Mouse (Mus musculus): ENCODE measurements around the gene Olfr157.

- TF ChIP-seq CTCF (IDR thresholded peaks at IDR 0.05 in 2 of 3, conservative IDR thresholded peaks at IDR 0.05 in 1 of 3; ENCODE audit: control insufficient read depth in 1 of 3, insufficient read depth in 1 of 3, low read depth in 2 of 3, low read length in 3 of 3, poor library complexity in 1 of 3, severe bottlenecking in 1 of 3) (peak; percentile 45 to 51 (median 49)), USF1 (IDR thresholded peaks at IDR 0.05; ENCODE audit: low read depth, low read length) (no peak), TAL1 (IDR thresholded peaks at IDR 0.05; ENCODE audit: low read length) (no peak), POLR2A (IDR thresholded peaks at IDR 0.05; ENCODE audit: control insufficient read depth in 1 of 2, insufficient read depth in 1 of 2, low read depth in 1 of 2, low read length in 2 of 2, poor library complexity in 1 of 2) (no peak), CHD1 (IDR thresholded peaks at IDR 0.05; ENCODE audit: low read depth, low read length) (no peak), GATA1 (IDR thresholded peaks at IDR 0.05; ENCODE audit: low read depth, low read length) (no peak), POLR2AphosphoS2 (IDR thresholded peaks at IDR 0.05; ENCODE audit: low read length) (no peak), EP300 (IDR thresholded peaks at IDR 0.05; ENCODE audit: low read depth in 1 of 2, low read length in 2 of 2) (no peak), ZMIZ1 (IDR thresholded peaks at IDR 0.05; ENCODE audit: low read depth, low read length) (no peak)
Observed at GRCm38 (mm10) chr4:43832031-43832430, 8.0 kb downstream of the Olfr157 start.
